Mouse (Mus musculus) lung, embryonic 15.5 days (tissue): Measurements from ENCODE around the gene Mdm1. TPM values are rescaled to one million over a fixed set of nuclear protein-coding genes. Genes with fewer than 3 reads are reported as not detected.
"Not testable (repeated sequence)": the region's sequence is repeated elsewhere in the genome, so short reads cannot be mapped to it uniquely, and the experiment has no call there.

ENCODE experiments used
- ATAC-seq: fragments of 200-750 bp; cut with Nextera tagmentation; 2 replicates; pipeline ENCODE4 v1.8.0; 2017; ENCODE audit warnings: moderate number of reproducible peaks, borderline replicate concordance; ENCODE audit not compliant: low FRiP score, low TSS enrichment; ENCODE audit errors: extremely low read depth
- H3K27ac ChIP-seq: fragments of 300-500 bp; sonication (generic); 2 replicates; pipeline ENCODE4 v1.5.1; 2015; ENCODE audit warnings: moderate library complexity, mild to moderate bottlenecking, inconsistent platforms
- H3K27me3 ChIP-seq: fragments of 300-500 bp; sonication (generic); 2 replicates; pipeline ENCODE4 v1.6.1; 2015; ENCODE audit warnings: inconsistent platforms
- H3K36me3 ChIP-seq: fragments of 300-500 bp; sonication (generic); 2 replicates; pipeline ENCODE4 v1.6.1; 2015; ENCODE audit warnings: inconsistent platforms
- H3K4me1 ChIP-seq: fragments of 300-500 bp; sonication (generic); 2 replicates; pipeline ENCODE4 v1.6.1; 2015; ENCODE audit warnings: inconsistent platforms
- H3K4me2 ChIP-seq: fragments of 300-500 bp; sonication (generic); 2 replicates; pipeline ENCODE4 v1.6.1; 2015; ENCODE audit warnings: inconsistent platforms, mild to moderate bottlenecking, moderate library complexity
- H3K4me3 ChIP-seq: fragments of 300-500 bp; sonication (generic); 2 replicates; pipeline ENCODE4 v1.5.1; 2015; ENCODE audit warnings: mild to moderate bottlenecking, inconsistent platforms
- H3K9ac ChIP-seq: fragments of 300-500 bp; sonication (generic); 2 replicates; pipeline ENCODE4 v1.6.1; 2015; ENCODE audit warnings: inconsistent platforms
- H3K9me3 ChIP-seq: fragments of 300-500 bp; sonication (generic); 2 replicates; pipeline ENCODE4 v1.6.1; 2016; ENCODE audit warnings: inconsistent platforms
- WGBS: fragments of 180-500 bp; shearing (Covaris S2); methylation state at CpG from one replicate; pipeline ENCODE4 v1.1.7; 2015; 5-methylcytosine and 5-hydroxymethylcytosine counted together
- polyA plus RNA-seq: library from polyadenylated mRNA; unstranded; fragments of >200 nt; fragmentation: Nextera tagmentation; extraction: Ambion mirVana; gene quantifications from 2 replicates; pipeline ENCODE4 v1.2.1, GENCODE M21; 2015

Gene Mdm1
- polyA plus RNA-seq, 1 experiment from 2014 or later = 40.3 TPM

DNA sequence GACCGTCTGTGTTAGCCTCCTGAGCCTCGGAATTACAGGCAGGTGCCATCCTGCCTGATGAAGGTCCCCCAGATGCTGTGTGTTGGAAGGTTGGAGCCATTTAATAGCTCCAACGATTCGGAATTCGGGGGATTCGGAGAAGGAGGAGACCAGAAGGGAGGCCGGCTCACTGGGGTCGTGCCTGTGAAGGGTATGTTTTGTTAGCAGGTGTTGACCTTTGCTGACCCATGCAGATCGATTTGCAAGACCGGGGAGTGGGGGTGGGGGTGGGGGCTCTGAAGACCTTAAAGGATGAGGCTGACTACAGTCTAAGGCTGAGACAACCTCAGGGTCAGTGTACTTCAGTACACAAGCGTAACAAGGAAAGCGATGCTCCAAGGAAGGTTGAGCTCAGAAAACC lies 27.6 kb downstream of the Mdm1 start:
- Histone ChIP-seq H3K9me3 (no peaks in the 10 kb centered on the region), H3K27ac (no peak overlapping the region), H3K4me2 (no peak overlapping the region), H3K9ac (no peak overlapping the region), H3K27me3 (no peaks in the 10 kb centered on the region), H3K4me3 (no peak overlapping the region), H3K4me1 (no peaks in the 10 kb centered on the region), H3K36me3 (peaks cover 15% of the 10 kb centered on the region; the same call in 1 of the 2 replicates)
- ATAC-seq = no peak
- WGBS = 68% methylated on average over 12 of the region's 12 CpGs

DNA sequence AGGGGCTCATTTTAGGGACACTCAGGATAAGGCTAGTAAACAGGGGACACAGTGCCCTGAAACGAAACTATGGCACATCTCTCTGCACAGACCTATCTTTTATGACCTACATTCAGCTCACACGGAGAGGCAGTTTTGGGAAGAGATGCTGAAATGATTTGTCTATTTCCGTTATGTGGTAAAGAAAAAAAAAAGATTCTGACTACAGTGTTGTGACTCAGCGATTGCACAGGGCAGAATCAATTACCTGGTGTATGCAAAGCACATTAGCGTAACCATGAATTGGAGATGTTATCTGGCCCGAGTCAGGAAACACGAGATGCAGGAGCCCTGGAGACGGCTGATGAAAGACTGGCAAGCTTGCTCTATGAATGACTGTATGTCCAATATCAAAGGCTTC lies 30.8 kb downstream of the Mdm1 start:
- 74% methylated on average over 8 of the region's 8 CpGs for WGBS
- no peak for ATAC-seq
- Histone ChIP-seq H3K4me1 (no peaks in the 10 kb centered on the region), H3K9me3 (no peaks in the 10 kb centered on the region), H3K27ac (no peak overlapping the region), H3K9ac (no peak overlapping the region), H3K36me3 (peaks cover 5% of the 10 kb centered on the region; the same call in 1 of the 2 replicates), H3K27me3 (no peaks in the 10 kb centered on the region), H3K4me2 (no peak overlapping the region), H3K4me3 (no peak overlapping the region)

GRCm38 (mm10) chr10:118172876-118173275 lies 31.3 kb downstream of the Mdm1 start:
- peaks cover 5% of the 10 kb centered on the region; the same call in 1 of the 2 replicates for H3K36me3 ChIP-seq
- 91% methylated on average over 3 of the region's 3 CpGs for WGBS
- ATAC-seq = no peak
- H3K27me3 ChIP-seq = no peaks in the 10 kb centered on the region
- no peak overlapping the region for H3K9ac ChIP-seq
- H3K4me2 ChIP-seq = no peak overlapping the region
- no peak overlapping the region for H3K27ac ChIP-seq
- H3K4me1 ChIP-seq = no peaks in the 10 kb centered on the region
- H3K9me3 ChIP-seq = no peaks in the 10 kb centered on the region
- no peak overlapping the region for H3K4me3 ChIP-seq

DNA sequence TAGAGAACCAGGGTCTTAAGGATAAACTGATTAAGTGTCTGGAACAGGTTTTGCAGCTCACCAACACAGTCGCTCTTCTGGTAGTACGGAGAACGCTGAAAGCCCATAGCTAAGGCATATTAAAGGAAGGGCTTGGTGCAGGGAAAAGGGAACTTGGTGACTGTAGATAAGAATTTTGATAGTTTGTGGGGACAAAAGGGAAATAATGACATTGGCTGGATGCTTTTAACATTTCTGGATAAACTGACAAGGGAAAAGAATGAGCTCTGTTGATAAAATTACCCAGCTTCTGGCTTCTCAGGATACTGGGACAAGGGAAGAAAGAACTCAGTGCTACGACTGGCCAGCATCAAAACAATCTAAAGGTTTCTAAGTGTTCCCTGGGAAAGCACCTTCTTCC lies 33.9 kb downstream of the Mdm1 start:
- H3K27me3 ChIP-seq, H3K9ac ChIP-seq, H3K27ac ChIP-seq, H3K4me2 ChIP-seq, H3K4me3 ChIP-seq, H3K36me3 ChIP-seq, ATAC-seq, H3K4me1 ChIP-seq, H3K9me3 ChIP-seq: not testable (repeated sequence)
- WGBS = 80% methylated on average over 4 of the region's 4 CpGs

DNA sequence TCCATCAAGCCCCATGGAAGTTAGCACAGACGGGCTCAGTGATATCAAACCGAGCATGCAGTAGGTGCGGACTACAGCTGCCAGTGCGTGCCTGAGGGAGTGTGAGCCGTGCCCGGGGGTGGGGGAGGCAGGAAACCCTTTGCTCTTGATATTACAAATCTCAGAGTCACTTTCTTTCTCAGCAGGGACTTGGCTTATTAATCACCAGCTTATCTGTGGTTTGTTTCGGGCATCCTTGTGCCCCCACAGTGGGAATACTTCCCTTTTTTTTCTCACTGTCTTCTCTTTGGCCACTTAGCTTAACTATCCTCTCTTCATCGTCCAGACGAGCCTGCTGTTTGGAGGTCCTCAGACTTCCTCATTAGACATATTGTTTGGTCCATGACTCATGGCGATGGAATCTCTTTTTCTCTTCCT lies 37.1 kb downstream of the Mdm1 start:
- no peak overlapping the region for H3K4me2 ChIP-seq
- H3K4me1 ChIP-seq = no peaks in the 10 kb centered on the region
- H3K9ac ChIP-seq = no peak overlapping the region
- H3K4me3 ChIP-seq = no peak overlapping the region
- H3K9me3 ChIP-seq = no peaks in the 10 kb centered on the region
- ATAC-seq = no peak
- H3K27ac ChIP-seq = no peak overlapping the region
- H3K27me3 ChIP-seq = no peaks in the 10 kb centered on the region
- no peaks in the 10 kb centered on the region for H3K36me3 ChIP-seq
- 69% methylated on average over 10 of the region's 10 CpGs for WGBS

- no peaks in the 10 kb centered on the region for H3K36me3 ChIP-seq
- no peak overlapping the region for H3K9ac ChIP-seq
- no peak overlapping the region for H3K4me2 ChIP-seq
- WGBS = 89% methylated on average over 11 of the region's 11 CpGs
- H3K27me3 ChIP-seq = no peaks in the 10 kb centered on the region
- H3K9me3 ChIP-seq = no peaks in the 10 kb centered on the region
- H3K4me1 ChIP-seq = no peaks in the 10 kb centered on the region
- H3K27ac ChIP-seq = no peak overlapping the region
- no peak overlapping the region for H3K4me3 ChIP-seq
- no peak for ATAC-seq
Observed at GRCm38 (mm10) chr10:118179265-118179664, 37.7 kb downstream of the Mdm1 start.

DNA sequence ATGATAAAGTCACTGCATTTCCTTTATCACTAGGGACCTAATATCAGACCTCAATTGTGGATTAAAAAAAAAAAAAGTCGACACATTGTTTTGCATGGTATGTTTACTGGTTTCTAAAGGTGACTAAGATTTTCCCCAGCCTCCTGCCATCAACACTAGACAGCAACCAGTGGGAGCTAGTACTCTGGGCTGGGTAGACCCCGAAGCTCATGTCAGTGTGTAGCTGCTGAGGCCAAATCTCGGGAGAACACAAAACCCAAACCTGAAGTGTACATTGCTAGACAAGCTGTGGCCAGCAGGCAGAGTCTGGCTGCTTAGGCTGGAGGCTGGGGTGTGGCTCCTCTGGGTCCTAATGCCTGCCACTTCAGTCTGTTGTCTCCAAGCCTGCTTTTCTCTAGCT lies 53.5 kb downstream of the Mdm1 start:
- ATAC-seq = 0 out of 2 replicates have a peak, but pooled peaks have one; percentile 27
- H3K9me3 ChIP-seq, H3K4me3 ChIP-seq, H3K36me3 ChIP-seq, H3K4me2 ChIP-seq, H3K27ac ChIP-seq, H3K27me3 ChIP-seq, H3K4me1 ChIP-seq, H3K9ac ChIP-seq: not testable (repeated sequence)
- WGBS = 21% methylated on average over 3 of the region's 3 CpGs

DNA sequence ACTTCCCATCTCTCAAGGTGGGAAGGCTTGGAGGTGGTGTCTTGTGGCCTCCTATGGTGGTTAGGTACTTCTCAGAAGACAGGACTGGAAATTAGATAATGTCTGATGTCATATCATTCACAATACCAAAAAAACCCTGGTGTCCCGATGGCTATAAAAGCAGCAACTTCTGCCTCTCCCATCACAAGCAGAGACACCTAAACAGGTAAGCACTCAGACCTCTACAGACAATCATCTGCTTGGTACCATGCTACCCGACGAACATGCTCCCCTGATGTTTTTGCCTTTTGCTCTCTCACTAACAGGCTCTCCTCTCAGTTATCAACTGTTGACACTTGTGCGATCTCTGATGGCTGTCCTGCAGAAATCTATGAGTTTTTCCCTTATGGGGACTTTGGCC lies 63.0 kb downstream of the Mdm1 start, which contains the start of gene Il22:
Il22 (plus strand) TSS at position 301 of the 400 bp plus-strand sequence.
- Histone ChIP-seq H3K4me2 (no peak within 1 kb of the TSS), H3K9ac (no peak within 1 kb of the TSS), H3K27ac (no peak within 1 kb of the TSS), H3K36me3 (no peaks in the 10 kb centered on the region), H3K4me3 (no peak within 1 kb of the TSS), H3K4me1 (no peaks in the 10 kb centered on the region), H3K27me3 (no peaks in the 10 kb centered on the region), H3K9me3 (no peaks in the 10 kb centered on the region)
- ATAC-seq = no peak
- WGBS = 81% methylated on average over 4 of the region's 4 CpGs

GRCm38 (mm10) chr10:118215719-118216393 lies 74.2 kb downstream of the Mdm1 start:
- WGBS = 77% methylated on average over 2 of the region's 4 CpGs
- not testable (repeated sequence) for H3K4me2 ChIP-seq, H3K9me3 ChIP-seq, H3K4me1 ChIP-seq, H3K4me3 ChIP-seq, H3K27me3 ChIP-seq, H3K36me3 ChIP-seq, H3K27ac ChIP-seq, ATAC-seq, H3K9ac ChIP-seq

Other genes with a start within 250 kb of the Mdm1 start
- not detected in 2 replicates for gene Il22, start 63.1 kb downstream of the Mdm1 start, polyA plus RNA-seq
- gene Gm32717, start 99.0 kb downstream of the Mdm1 start, polyA plus RNA-seq = not detected in 2 replicates
- not detected in 2 replicates for gene Gm32802, start 116.9 kb downstream of the Mdm1 start, polyA plus RNA-seq
- not detected in 2 replicates for gene Iltifb, start 153.2 kb downstream of the Mdm1 start, polyA plus RNA-seq
- 0.09 TPM in 1 of 2 replicates, not detected in the other for gene Gm9040, start 185.2 kb downstream of the Mdm1 start, polyA plus RNA-seq
- 0.09 TPM in 1 of 2 replicates, not detected in the other for gene Gm9044, start 190.6 kb downstream of the Mdm1 start, polyA plus RNA-seq
- gene Gm9045, start 196.0 kb downstream of the Mdm1 start, polyA plus RNA-seq = not detected in 2 replicates
- not detected in 2 replicates for gene Gm9046, start 201.4 kb downstream of the Mdm1 start, polyA plus RNA-seq
- gene Gm9048, start 206.9 kb downstream of the Mdm1 start, polyA plus RNA-seq = not detected in 2 replicates
- not detected in 2 replicates for gene Gm9049, start 212.3 kb downstream of the Mdm1 start, polyA plus RNA-seq